Mouse (Mus musculus) erythroblast, embryonic 14.5 days (primary cell): ENCODE results near the gene Gfra1.

Source experiments
- GATA1 ChIP-seq: IDR thresholded peaks from 2 replicates; pipeline ENCODE4 v1.6.1; 2012; ENCODE audit warnings: low read length, inconsistent platforms, mixed read lengths
- TAL1 ChIP-seq: IDR thresholded peaks from 3 replicates; pipeline ENCODE4 v1.6.1; 2012; ENCODE audit warnings: low read length, inconsistent platforms, mixed read lengths

- TF ChIP-seq GATA1 (no peak), TAL1 (no peak)
These were observed 199.2 kb downstream of the Gfra1 start for GRCm38 (mm10) chr19:58256485-58256884.
